ENCODE assay signal across 12 mouse cellular contexts in genomic region chr16:21576000-21576420, GRCm38 (mm10).
A peak's percentile ranks its signal among the peaks of the same experiment; 100 is the strongest.
DNase-seq lines count a peak whose midpoint lies in the region; ATAC-seq lines count a peak whose summit lies in the region.
"Had no signal": no experiment of that assay in that cellular context is flagged by ENCODE, and none has a peak within 500 bp of the region (broad histone marks: within the 10 kb centered on the region; RNA-seq: fewer than 3 reads in every experiment).

No protein-coding gene starts in this region.

- H3K27ac ChIP-seq in forebrain, embryonic 11.5 days (ENCODE audit: low read depth, low read length) = peak overlapping the region; percentile 38; the same call in 1 of the 2 replicates
- no peak overlapping the region for H3K27ac ChIP-seq in forebrain, embryonic 15.5 days (replicated peaks)
- H3K27ac ChIP-seq in embryonic facial prominence, embryonic 13.5 days = no peak overlapping the region
- peak overlapping the region; percentile 59 for H3K27ac ChIP-seq in midbrain, embryonic 10.5 days (replicated peaks)
- peak overlapping the region; percentile 56 for H3K27ac ChIP-seq in neural tube, embryonic 15.5 days (replicated peaks)
- H3K27ac ChIP-seq in intestine, embryonic 16.5 days (ENCODE audit: low read length) = no peak overlapping the region

- 73% methylated on average over 10 of the region's 10 CpGs for WGBS in forebrain, embryonic 11.5 days
- WGBS in forebrain, embryonic 15.5 days = 70% methylated on average over 10 of the region's 10 CpGs
- 47% methylated on average over 10 of the region's 10 CpGs for WGBS in embryonic facial prominence, embryonic 13.5 days
- WGBS in midbrain, embryonic 10.5 days = 77% methylated on average over 10 of the region's 10 CpGs
- WGBS in neural tube, embryonic 15.5 days = 43% methylated on average over 10 of the region's 10 CpGs
- 68% methylated on average over 10 of the region's 10 CpGs for WGBS in intestine, embryonic 16.5 days

- ATAC-seq in forebrain, embryonic 11.5 days (replicated peaks; ENCODE audit: low FRiP score) = no peak
- ATAC-seq in forebrain, embryonic 15.5 days (replicated peaks) = no peak
- 0 out of 2 replicates have a peak, but pooled peaks have one; percentile 26 for ATAC-seq in embryonic facial prominence, embryonic 13.5 days (ENCODE audit: insufficient number of reproducible peaks, insufficient read depth, low FRiP score, low TSS enrichment, low read depth)
- peak; percentile 69 for ATAC-seq in neural tube, embryonic 15.5 days (ENCODE audit: low FRiP score)
- ATAC-seq in intestine, embryonic 16.5 days = no peak
- ATAC-seq: lung, postnatal 0 days had no signal

- no peaks in the 10 kb centered on the region for H3K9me3 ChIP-seq in forebrain, embryonic 11.5 days (ENCODE audit: control insufficient read depth, low read length)
- no peaks in the 10 kb centered on the region for H3K9me3 ChIP-seq in forebrain, embryonic 15.5 days
- no peaks in the 10 kb centered on the region for H3K9me3 ChIP-seq in embryonic facial prominence, embryonic 13.5 days
- no peaks in the 10 kb centered on the region for H3K9me3 ChIP-seq in midbrain, embryonic 10.5 days (replicated peaks)
- no peaks in the 10 kb centered on the region for H3K9me3 ChIP-seq in neural tube, embryonic 15.5 days (replicated peaks)
- no peaks in the 10 kb centered on the region for H3K9me3 ChIP-seq in intestine, embryonic 16.5 days (ENCODE audit: control insufficient read depth, low read length)

- H3K27me3 ChIP-seq in forebrain, embryonic 11.5 days (ENCODE audit: control insufficient read depth, insufficient read depth, low read length) = no peaks in the 10 kb centered on the region
- H3K27me3 ChIP-seq in forebrain, embryonic 15.5 days = no peaks in the 10 kb centered on the region
- no peaks in the 10 kb centered on the region for H3K27me3 ChIP-seq in embryonic facial prominence, embryonic 13.5 days
- no peaks in the 10 kb centered on the region for H3K27me3 ChIP-seq in midbrain, embryonic 10.5 days (ENCODE audit: low read depth, poor library complexity, severe bottlenecking)
- no peaks in the 10 kb centered on the region for H3K27me3 ChIP-seq in neural tube, embryonic 15.5 days (replicated peaks)
- H3K27me3 ChIP-seq in intestine, embryonic 16.5 days (replicated peaks; ENCODE audit: control insufficient read depth, insufficient read depth, low read length) = no peaks in the 10 kb centered on the region

- no peak overlapping the region for H3K4me3 ChIP-seq in forebrain, embryonic 11.5 days (ENCODE audit: low read depth, low read length)
- no peak overlapping the region for H3K4me3 ChIP-seq in forebrain, embryonic 15.5 days
- H3K4me3 ChIP-seq in embryonic facial prominence, embryonic 13.5 days = no peak overlapping the region
- no peak overlapping the region for H3K4me3 ChIP-seq in midbrain, embryonic 10.5 days
- H3K4me3 ChIP-seq in neural tube, embryonic 15.5 days (replicated peaks) = no peak overlapping the region
- H3K4me3 ChIP-seq in intestine, embryonic 16.5 days (ENCODE audit: low read length) = no peak overlapping the region

- H3K9ac ChIP-seq in forebrain, embryonic 11.5 days (ENCODE audit: low read length) = no peak overlapping the region
- H3K9ac ChIP-seq in forebrain, embryonic 15.5 days (replicated peaks) = no peak overlapping the region
- no peak overlapping the region for H3K9ac ChIP-seq in embryonic facial prominence, embryonic 13.5 days
- H3K9ac ChIP-seq in neural tube, embryonic 15.5 days (replicated peaks) = no peak overlapping the region
- H3K9ac ChIP-seq in intestine, embryonic 16.5 days (ENCODE audit: low read depth, low read length) = no peak overlapping the region

- H3K4me1 ChIP-seq in forebrain, embryonic 11.5 days (replicated peaks; ENCODE audit: control insufficient read depth, insufficient read depth, low read length) = peaks cover 2% of the 10 kb centered on the region; the same call in 1 of the 2 replicates
- H3K4me1 ChIP-seq in forebrain, embryonic 15.5 days = no peaks in the 10 kb centered on the region
- H3K4me1 ChIP-seq in embryonic facial prominence, embryonic 13.5 days = peaks cover 4% of the 10 kb centered on the region
- peaks cover 15% of the 10 kb centered on the region for H3K4me1 ChIP-seq in midbrain, embryonic 10.5 days
- peaks cover 12% of the 10 kb centered on the region; the same call in 1 of the 2 replicates for H3K4me1 ChIP-seq in neural tube, embryonic 15.5 days
- H3K4me1 ChIP-seq in intestine, embryonic 16.5 days (ENCODE audit: control insufficient read depth, insufficient read depth, low read length) = no peaks in the 10 kb centered on the region

- no peak for DNase-seq in forebrain, embryonic 11.5 days (ENCODE audit: low spot score)
- DNase-seq in midbrain, embryonic 10.5 days (ENCODE audit: low spot score) = no peak
- no peak for DNase-seq in thymus, adult 18-20 months
- DNase-seq in cerebellum, adult 9-11 months = no peak
- DNase-seq: cerebellum, adult 2 months; gastrocnemius, postnatal 25 days; kidney, adult 2 months had no signal

- H3K36me3 ChIP-seq in forebrain, embryonic 11.5 days (ENCODE audit: control insufficient read depth, insufficient read depth, low read length) = no peaks in the 10 kb centered on the region
- peaks cover 3% of the 10 kb centered on the region; the same call in 1 of the 2 replicates for H3K36me3 ChIP-seq in forebrain, embryonic 15.5 days
- H3K36me3 ChIP-seq in embryonic facial prominence, embryonic 13.5 days = no peaks in the 10 kb centered on the region
- 0 out of 2 replicates have a peak, but pooled peaks cover 3% of the 10 kb centered on the region for H3K36me3 ChIP-seq in midbrain, embryonic 10.5 days
- peaks cover 3% of the 10 kb centered on the region; the same call in 1 of the 2 replicates for H3K36me3 ChIP-seq in neural tube, embryonic 15.5 days
- 0 out of 2 replicates have a peak, but pooled peaks cover 4% of the 10 kb centered on the region for H3K36me3 ChIP-seq in intestine, embryonic 16.5 days (ENCODE audit: control insufficient read depth, insufficient read depth, low read length)

- no peak overlapping the region for H3K4me2 ChIP-seq in forebrain, embryonic 11.5 days (ENCODE audit: low read depth, low read length, severe bottlenecking)
- H3K4me2 ChIP-seq in forebrain, embryonic 15.5 days (replicated peaks) = no peak overlapping the region
- no peak overlapping the region for H3K4me2 ChIP-seq in embryonic facial prominence, embryonic 13.5 days
- no peak overlapping the region for H3K4me2 ChIP-seq in neural tube, embryonic 15.5 days
- no peak overlapping the region for H3K4me2 ChIP-seq in intestine, embryonic 16.5 days (ENCODE audit: low read depth, low read length)

Comparison
In these comparisons a context has a peak if more than half of its experiments do, and no peak if none do; other contexts are left out.
1. H3K27ac ChIP-seq: peak in forebrain, embryonic 11.5 days (single experiment), midbrain, embryonic 10.5 days (single experiment) and neural tube, embryonic 15.5 days (single experiment); none in forebrain, embryonic 15.5 days (single experiment), embryonic facial prominence, embryonic 13.5 days (single experiment) and intestine, embryonic 16.5 days (single experiment).
2. ATAC-seq: peak in embryonic facial prominence, embryonic 13.5 days (single experiment) and neural tube, embryonic 15.5 days (single experiment); none in forebrain, embryonic 11.5 days (single experiment), forebrain, embryonic 15.5 days (single experiment) and intestine, embryonic 16.5 days (single experiment).